Mouse (Mus musculus) liver, adult 2 months (tissue): ENCODE data around the gene Vegfb. TPM values are rescaled to one million over a fixed set of nuclear protein-coding genes. Genes with fewer than 3 reads are reported as not detected.

Experiments
- DNase-seq: peaks from one replicate; pipeline ENCODE4 v3.0.0-alpha.2; 2011; ENCODE audit warnings: low read depth, low spot score; ENCODE audit errors: extremely low read depth
- H3K27ac ChIP-seq: fragments of 200-500 bp; replicated peaks from 2 replicates; pipeline ENCODE4 v1.5.1; 2012; ENCODE audit warnings: low read depth, mild to moderate bottlenecking, control low read depth, inconsistent platforms, low read length; ENCODE audit not compliant: insufficient read depth
- H3K27me3 ChIP-seq: fragments of 200-500 bp; 2 replicates; pipeline ENCODE4 v1.6.1; 2012; ENCODE audit warnings: mild to moderate bottlenecking, moderate library complexity, low read length, inconsistent platforms; ENCODE audit not compliant: control insufficient read depth, insufficient read depth
- H3K36me3 ChIP-seq: fragments of 200-500 bp; 2 replicates; pipeline ENCODE4 v1.6.1; 2012; ENCODE audit warnings: low read length, inconsistent platforms; ENCODE audit not compliant: control insufficient read depth, insufficient read depth
- H3K4me1 ChIP-seq: fragments of 200-500 bp; 2 replicates; pipeline ENCODE4 v1.6.1; 2011; ENCODE audit warnings: low read length; ENCODE audit not compliant: control insufficient read depth, insufficient read depth
- H3K4me3 ChIP-seq: fragments of 200-500 bp; 2 replicates; pipeline ENCODE4 v1.5.1; 2011; ENCODE audit warnings: low read depth, mild to moderate bottlenecking, control low read depth, low read length, moderate library complexity; ENCODE audit not compliant: insufficient read depth
- H3K79me2 ChIP-seq: fragments of 200-500 bp; 2 replicates; pipeline ENCODE4 v1.6.1; 2012; ENCODE audit warnings: inconsistent platforms, mild to moderate bottlenecking, low read length, moderate library complexity; ENCODE audit not compliant: control insufficient read depth, insufficient read depth
- H3K9ac ChIP-seq: fragments of 200-500 bp; 2 replicates; pipeline ENCODE4 v1.6.1; 2012; ENCODE audit warnings: low read depth, mild to moderate bottlenecking, control low read depth, inconsistent platforms, low read length
- CTCF ChIP-seq: fragments of 200-500 bp; IDR thresholded peaks from 2 replicates; pipeline ENCODE4 v1.5.1; 2011; ENCODE audit warnings: low read depth, low read length, control low read depth
- POLR2A ChIP-seq: fragments of 200-500 bp; IDR thresholded peaks from 2 replicates; pipeline ENCODE4 v1.6.1; 2011; ENCODE audit warnings: low read length, control low read depth; ENCODE audit not compliant: insufficient read depth; ENCODE audit errors: extremely low read depth
- WGBS: fragments of 180-500 bp; shearing (Covaris S2); methylation state at CpG from one replicate; pipeline ENCODE4 v1.1.7; 2018; 5-methylcytosine and 5-hydroxymethylcytosine counted together
- polyA plus RNA-seq: library from polyadenylated mRNA; depleted of rRNA; stranded (reverse); fragments of >200 nt; gene quantifications from 2 replicates; pipeline ENCODE4 v1.2.3, GENCODE M21; 2012
- total RNA-seq: library from RNA; depleted of rRNA; stranded (reverse); fragments of >200 nt; gene quantifications from 2 replicates; pipeline ENCODE4 v1.2.3, GENCODE M21; 2014

The Vegfb gene
- total and polyA plus RNA-seq, 2 experiments, result 1.9 to 20.4 TPM

- no peaks in the 10 kb centered on the region for H3K27me3 ChIP-seq
- no peaks in the 10 kb centered on the region for H3K36me3 ChIP-seq
- H3K4me1 ChIP-seq, result peaks cover 11% of the 10 kb centered on the region
- peak; percentile 72 for DNase-seq
- H3K79me2 ChIP-seq, result no peaks in the 10 kb centered on the region
- peak overlapping the region; percentile 77 for H3K27ac ChIP-seq
- under 1% methylated on average over 28 of the region's 28 CpGs for WGBS
- peak overlapping the region; percentile 72 for H3K4me3 ChIP-seq
- H3K9ac ChIP-seq, result peak overlapping the region; percentile 74
- TF ChIP-seq POLR2A, result 0 out of 2 replicates have a peak, but pooled peaks have one; percentile 46
- TF ChIP-seq CTCF, result no peak
These were observed 36.8 kb downstream of the Vegfb start for GRCm38 (mm10) chr19:6950613-6951153.

DNA sequence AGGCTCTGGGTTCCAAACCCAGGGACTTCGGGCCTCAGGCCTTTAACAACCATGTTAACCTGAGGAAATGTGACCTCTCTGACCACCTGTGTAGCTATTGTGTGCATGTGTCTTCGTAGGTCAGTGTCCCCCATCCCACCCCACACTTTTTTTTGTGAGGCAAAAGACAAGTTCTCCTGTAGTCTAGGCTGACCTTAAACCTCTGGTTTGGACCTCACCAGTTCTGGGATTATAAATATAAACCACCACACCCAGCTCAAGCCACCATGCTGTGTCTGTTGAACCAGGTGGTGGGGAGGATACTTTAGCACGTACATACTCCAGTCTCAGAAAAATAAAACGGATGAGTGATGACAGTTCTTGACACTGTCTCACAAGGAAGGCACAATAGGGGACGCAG lies 37.5 kb downstream of the Vegfb start:
- no peaks in the 10 kb centered on the region for H3K79me2 ChIP-seq
- H3K27me3 ChIP-seq, result no peaks in the 10 kb centered on the region
- no peak overlapping the region for H3K27ac ChIP-seq
- WGBS, result 68% methylated on average over 5 of the region's 5 CpGs
- no peak for TF ChIP-seq POLR2A
- no peak for TF ChIP-seq CTCF
- H3K9ac ChIP-seq, result no peak overlapping the region
- peaks cover 11% of the 10 kb centered on the region for H3K4me1 ChIP-seq
- H3K36me3 ChIP-seq, result no peaks in the 10 kb centered on the region
- no peak for DNase-seq
- H3K4me3 ChIP-seq, result no peak overlapping the region

GRCm38 (mm10) chr19:6949532-6949931 lies 37.9 kb downstream of the Vegfb start:
- H3K4me1 ChIP-seq, result peaks cover 11% of the 10 kb centered on the region
- no peaks in the 10 kb centered on the region for H3K27me3 ChIP-seq
- no peak overlapping the region for H3K9ac ChIP-seq
- H3K36me3 ChIP-seq, result no peaks in the 10 kb centered on the region
- no peak for TF ChIP-seq POLR2A
- no peak for TF ChIP-seq CTCF
- H3K27ac ChIP-seq, result no peak overlapping the region
- no peak overlapping the region for H3K4me3 ChIP-seq
- no peaks in the 10 kb centered on the region for H3K79me2 ChIP-seq
- WGBS, result 93% methylated on average over 5 of the region's 5 CpGs
- no peak for DNase-seq

GRCm38 (mm10) chr19:6948186-6948585 lies 39.3 kb downstream of the Vegfb start:
- DNase-seq, result no peak
- Histone ChIP-seq H3K27me3 (no peaks in the 10 kb centered on the region), H3K36me3 (no peaks in the 10 kb centered on the region), H3K4me3 (no peak overlapping the region), H3K9ac (no peak overlapping the region), H3K27ac (no peak overlapping the region), H3K79me2 (0 out of 2 replicates have a peak, but pooled peaks cover 2% of the 10 kb centered on the region), H3K4me1 (peaks cover 6% of the 10 kb centered on the region)
- TF ChIP-seq CTCF (no peak), POLR2A (no peak)
- 86% methylated on average over 4 of the region's 4 CpGs for WGBS

GRCm38 (mm10) chr19:6947742-6948141 lies 39.7 kb downstream of the Vegfb start:
- Histone ChIP-seq H3K79me2 (peaks cover 5% of the 10 kb centered on the region), H3K9ac (no peak overlapping the region), H3K4me1 (peaks cover 4% of the 10 kb centered on the region; the same call in 1 of the 2 replicates), H3K36me3 (no peaks in the 10 kb centered on the region), H3K4me3 (no peak overlapping the region), H3K27ac (no peak overlapping the region), H3K27me3 (no peaks in the 10 kb centered on the region)
- no peak for DNase-seq
- no peak for TF ChIP-seq POLR2A
- no peak for TF ChIP-seq CTCF
- 77% methylated on average over 4 of the region's 4 CpGs for WGBS

GRCm38 (mm10) chr19:6943709-6944108 lies 43.7 kb downstream of the Vegfb start:
- Histone ChIP-seq H3K36me3 (no peaks in the 10 kb centered on the region), H3K9ac (no peak overlapping the region), H3K4me3 (no peak overlapping the region), H3K4me1 (peaks cover 11% of the 10 kb centered on the region), H3K27me3 (no peaks in the 10 kb centered on the region), H3K79me2 (peaks cover 8% of the 10 kb centered on the region), H3K27ac (no peak overlapping the region)
- WGBS, result 98% methylated on average over 6 of the region's 6 CpGs
- TF ChIP-seq POLR2A, result no peak
- no peak for TF ChIP-seq CTCF
- no peak for DNase-seq
